In the genomic region with DNA sequence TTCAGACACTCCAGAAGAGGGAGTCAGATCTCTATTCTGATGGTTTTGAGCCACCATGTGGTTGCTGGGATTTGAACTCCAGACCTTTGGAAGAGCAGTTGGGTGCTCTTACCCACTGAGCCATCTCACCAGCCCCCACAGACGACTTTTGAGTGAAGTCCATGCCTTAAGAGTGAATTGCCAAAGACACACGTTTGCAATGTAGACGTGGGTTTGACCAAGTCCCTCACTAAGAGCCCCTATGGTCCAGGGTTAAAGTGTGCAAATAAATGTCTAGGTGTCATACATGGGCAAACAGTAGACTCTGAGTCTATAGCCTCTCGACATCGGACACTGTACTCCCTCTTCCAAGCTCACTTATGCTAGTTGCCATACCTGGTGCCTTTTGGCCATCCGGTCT, we compare ENCODE assay signal across 8 mouse cellular contexts. TPM values are rescaled to one million over a fixed set of nuclear protein-coding genes. Genes with fewer than 3 reads are reported as not detected.
DNase-seq lines count a peak whose midpoint lies in the region; ATAC-seq lines count a peak whose summit lies in the region.

No protein-coding gene starts in this region.

- no peaks in the 10 kb centered on the region for H3K9me3 ChIP-seq in liver, embryonic 12.5 days (replicated peaks)

- peaks cover 22% of the 10 kb centered on the region for H3K27me3 ChIP-seq in liver, embryonic 12.5 days (replicated peaks)

- H3K27ac ChIP-seq in liver, embryonic 12.5 days = peak overlapping the region; percentile 99; the same call in 1 of the 2 replicates

- peak overlapping the region; percentile 93 for H3K4me3 ChIP-seq in liver, embryonic 12.5 days

- DNase-seq in cerebellum, adult 9-11 months = peak; percentile 56
- no peak for DNase-seq in cerebellum, postnatal 14 days
- DNase-seq in thymus, postnatal 25 days = peak; percentile 7
- no peak for DNase-seq in thymus, postnatal 10 days (ENCODE audit: low spot score in 2 of 2)
- no peak for DNase-seq in right cerebral cortex, postnatal 25 days
- DNase-seq in adipocyte (ENCODE audit: low spot score) = no peak
- DNase-seq in right cerebral cortex, postnatal 36 days (ENCODE audit: low spot score in 2 of 2) = no peak

- WGBS in liver, embryonic 12.5 days (ENCODE audit: insufficient replicate concordance) = 74% methylated on average over 6 of the region's 6 CpGs

- no peak for ATAC-seq in liver, embryonic 12.5 days

- peaks cover 9% of the 10 kb centered on the region for H3K36me3 ChIP-seq in liver, embryonic 12.5 days

- peak overlapping the region; percentile 98 for H3K4me2 ChIP-seq in liver, embryonic 12.5 days

- H3K9ac ChIP-seq in liver, embryonic 12.5 days = peak overlapping the region; percentile 99

- H3K4me1 ChIP-seq in liver, embryonic 12.5 days = peaks cover 15% of the 10 kb centered on the region

RNA-seq across cellular contexts. Expression of a gene that starts 2.3 kb away (rescaled TPM):
- 12.5 and 13.4 TPM in 2 replicates for polyA plus RNA-seq in liver, embryonic 12.5 days (2016; fragmentation: Nextera tagmentation; extraction: Ambion mirVana)

Comparison
In these comparisons a context has a peak if more than half of its experiments do, and no peak if none do; other contexts are left out.
1. DNase-seq: peak in cerebellum, adult 9-11 months (single experiment) and thymus, postnatal 25 days (single experiment); none in cerebellum, postnatal 14 days (0 of 2), thymus, postnatal 10 days (0 of 2), right cerebral cortex, postnatal 25 days (single experiment), adipocyte (single experiment) and right cerebral cortex, postnatal 36 days (0 of 2).